Comparison of ENCODE assay signal across 24 mouse cellular contexts in the genomic region with DNA sequence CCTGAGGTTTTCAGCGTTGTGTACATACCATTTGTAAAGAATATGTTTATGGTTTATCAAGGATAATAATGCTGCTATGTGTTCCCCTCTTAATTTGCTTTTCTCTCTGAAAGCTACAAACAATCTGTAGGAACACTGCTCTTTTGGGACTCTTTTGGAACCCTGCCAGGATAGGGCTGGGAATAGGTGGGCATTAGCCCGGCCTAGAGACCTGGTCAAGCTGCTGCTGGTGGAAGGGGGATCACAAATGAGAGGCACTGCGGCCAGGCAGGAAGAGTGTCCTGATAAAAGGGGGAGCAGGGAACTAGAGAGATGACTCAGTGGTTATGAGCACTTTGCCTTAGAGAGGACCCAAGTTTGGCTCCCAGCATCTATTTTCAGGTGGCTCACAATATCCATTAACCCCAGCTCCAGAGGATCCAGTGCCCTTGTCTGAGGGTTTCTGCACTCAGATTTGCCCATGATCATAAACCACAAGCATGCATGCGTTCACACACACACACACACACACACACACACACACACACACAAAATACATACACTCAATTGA. TPM values are rescaled to one million over a fixed set of nuclear protein-coding genes. Genes with fewer than 3 reads are reported as not detected.
DNase-seq lines count a peak whose midpoint lies in the region; ATAC-seq lines count a peak whose summit lies in the region.
"Had no signal": no experiment of that assay in that cellular context is flagged by ENCODE, and none has a peak within 500 bp of the region (broad histone marks: within the 10 kb centered on the region; RNA-seq: fewer than 3 reads in every experiment).

No protein-coding gene starts in this region.

- peaks cover 5% of the 10 kb centered on the region for H3K9me3 ChIP-seq in megakaryocyte, embryonic 14.5 days
- H3K9me3 ChIP-seq: embryonic facial prominence, embryonic 15.5 days; forebrain, embryonic 12.5 days had no signal

- peak overlapping the region; percentile 21 for H3K4me3 ChIP-seq in megakaryocyte, embryonic 14.5 days (replicated peaks)
- H3K4me3 ChIP-seq: embryonic facial prominence, embryonic 13.5 days; embryonic facial prominence, embryonic 15.5 days; erythroblast, embryonic 14.5 days; forebrain, embryonic 10.5 days; forebrain, embryonic 12.5 days had no signal

- H3K36me3 ChIP-seq in megakaryocyte, embryonic 14.5 days (replicated peaks; ENCODE audit: low read length) = no peaks in the 10 kb centered on the region
- H3K36me3 ChIP-seq: forebrain, embryonic 10.5 days; forebrain, embryonic 12.5 days had no signal

- peak; percentile 60 for DNase-seq in heart, adult 11 months
- no peak for DNase-seq in heart, adult 8-10 months (ENCODE audit: low spot score)
- DNase-seq in 3T3-L1 (ENCODE audit: low read depth, low spot score) = peak; percentile 69
- DNase-seq in NIH3T3 (ENCODE audit: low read depth) = peak; percentile 76
- DNase-seq in left cerebral cortex, adult 9 months (ENCODE audit: low spot score in 2 of 2) = no peak
- DNase-seq: adrenal gland, adult 2 months; adrenal gland, postnatal 10 days; adrenal gland, postnatal 25 days; cerebellum, adult 11 months; cerebellum, adult 18-20 months; cerebellum, adult 8-10 months; cerebellum, adult 9-11 months; cerebellum, postnatal 14 days; cerebellum, postnatal 36 days; embryo, embryonic 11 days had no signal

- no peak for ATAC-seq in megakaryocyte, adult 5-6 weeks (ENCODE audit: poor library complexity, severe bottlenecking)
- ATAC-seq: forebrain, embryonic 14.5 days; forebrain, embryonic 16.5 days had no signal

- peaks cover 58% of the 10 kb centered on the region for H3K4me1 ChIP-seq in megakaryocyte, embryonic 14.5 days
- H3K4me1 ChIP-seq: embryonic facial prominence, embryonic 13.5 days; embryonic facial prominence, embryonic 15.5 days; forebrain, embryonic 12.5 days had no signal

- H3K27me3 ChIP-seq in megakaryocyte, embryonic 14.5 days (replicated peaks) = peaks cover 4% of the 10 kb centered on the region
- H3K27me3 ChIP-seq: embryonic facial prominence, embryonic 13.5 days; embryonic facial prominence, embryonic 15.5 days; forebrain, embryonic 12.5 days had no signal

RNA-seq across cellular contexts. Expression of gene Stk25, which starts 49.7 kb away (rescaled TPM):
- 100 to 1,000 TPM in 1 of 4 experiments, 10 to 100 TPM in 3; 83.1 to 100 (median 91.5) TPM for total RNA-seq in heart, adult 8-10 months (2022)
- 21.0 and 51.8 TPM in 2 replicates for polyA plus RNA-seq in megakaryocyte, embryonic 14.5 days (2012; ENCODE audit: insufficient read depth, low replicate concordance)
- 21.4 and 22.7 TPM in 2 replicates for total RNA-seq in megakaryocyte, adult 5-6 weeks (2015)
- total RNA-seq in megakaryocyte, adult 5-6 weeks (2017) = 26.5 and 39.6 TPM in 2 replicates

Comparison
In these comparisons a context has a peak if more than half of its experiments do, and no peak if none do; other contexts are left out.
1. DNase-seq: peak in heart, adult 11 months (single experiment), 3T3-L1 (single experiment) and NIH3T3 (single experiment); none in heart, adult 8-10 months (single experiment) and left cerebral cortex, adult 9 months (0 of 2).